In genomic region chr2:32063451-32064151, GRCm38 (mm10) we compare ENCODE assay signal across 17 mouse cellular contexts. TPM values are rescaled to one million over a fixed set of nuclear protein-coding genes. Genes with fewer than 3 reads are reported as not detected.
DNase-seq lines count a peak whose midpoint lies in the region.
"Had no signal": no experiment of that assay in that cellular context is flagged by ENCODE, and none has a peak within 500 bp of the region (broad histone marks: within the 10 kb centered on the region; RNA-seq: fewer than 3 reads in every experiment).

No protein-coding gene starts in this region.

- peaks cover 17% of the 10 kb centered on the region for H3K27me3 ChIP-seq in forebrain, embryonic 10.5 days (ENCODE audit: poor library complexity, severe bottlenecking)
- H3K27me3 ChIP-seq: embryonic facial prominence, embryonic 15.5 days; forebrain, embryonic 12.5 days; midbrain, embryonic 15.5 days had no signal

- whole genome bisulfite sequencing in forebrain, embryonic 10.5 days: 88% methylated on average over 7 of the region's 7 CpGs

- H3K27ac ChIP-seq in forebrain, embryonic 10.5 days: no peak overlapping the region
- H3K27ac ChIP-seq: forebrain, embryonic 12.5 days; midbrain, embryonic 15.5 days had no signal

- H3K4me3 ChIP-seq in forebrain, embryonic 10.5 days: no peak overlapping the region
- H3K4me3 ChIP-seq: embryonic facial prominence, embryonic 15.5 days; forebrain, embryonic 12.5 days; midbrain, embryonic 15.5 days had no signal

- no peaks in the 10 kb centered on the region for H3K9me3 ChIP-seq in forebrain, embryonic 10.5 days
- H3K9me3 ChIP-seq: embryonic facial prominence, embryonic 15.5 days; forebrain, embryonic 12.5 days; G1E; midbrain, embryonic 15.5 days had no signal

- no peaks in the 10 kb centered on the region for H3K36me3 ChIP-seq in forebrain, embryonic 10.5 days (replicated peaks)
- H3K36me3 ChIP-seq: embryonic facial prominence, embryonic 15.5 days; forebrain, embryonic 12.5 days; midbrain, embryonic 15.5 days had no signal

- DNase-seq in heart, adult 18-20 months: peak; percentile 46 to 60
- DNase-seq in heart, postnatal 36 days: no peak
- DNase-seq in thymus, postnatal 36 days: peak; percentile 39 to 46
- no peak for DNase-seq in thymus, postnatal 14 days
- peak; percentile 54 to 70 for DNase-seq in heart, postnatal 10 days
- no peak for DNase-seq in urinary bladder, postnatal 14 days (ENCODE audit: low spot score)
- DNase-seq in neural tube, embryonic 10.5 days (ENCODE audit: extremely low spot score, low spot score): no peak
- no peak for DNase-seq in forebrain, embryonic 10.5 days (ENCODE audit: extremely low spot score, low spot score)
- DNase-seq: cerebellum, adult 18-20 months; kidney, adult 2 months; kidney, postnatal 4 days; lung, embryonic 14.5 days; right cerebral cortex, postnatal 4 days had no signal

- peaks cover 22% of the 10 kb centered on the region for H3K4me1 ChIP-seq in forebrain, embryonic 10.5 days
- H3K4me1 ChIP-seq: midbrain, embryonic 15.5 days had no signal

- intact Hi-C loops in heart, postnatal 36 days (cut with DNase I): no loop called here
- intact Hi-C loops in heart, postnatal 10 days (cut with DNase I): loop anchor here (2.0 kb wide), 1 partner anchor 17 kb away; no protein-coding TSS in a partner anchor

RNA-seq across cellular contexts. Expression of gene Fam78a, which starts 21.1 kb away (rescaled TPM):
- 10 to 100 TPM; 15.0 to 23.0 TPM for total RNA-seq in heart, adult 18-20 months (2021)
- 10 to 100 TPM; 14.3 to 15.8 TPM for total RNA-seq in heart, postnatal 36 days (2021)
- total RNA-seq in heart, postnatal 10 days (2021): 10 to 100 TPM; 24.3 to 38.1 TPM
- polyA plus RNA-seq in forebrain, embryonic 10.5 days (2016; fragmentation: Nextera tagmentation; extraction: Ambion mirVana): 1.3 and 1.5 TPM in 2 replicates

RNA-seq across cellular contexts. Expression of gene Plpp7, which starts 31.7 kb away (rescaled TPM):
- total RNA-seq in heart, adult 18-20 months (2021): 10 to 100 TPM; 27.3 to 38.3 TPM
- 10 to 100 TPM; 24.7 to 32.1 TPM for total RNA-seq in heart, postnatal 36 days (2021)
- total RNA-seq in heart, postnatal 10 days (2021): 10 to 100 TPM; 29.3 to 31.6 TPM
- 4.8 and 5.3 TPM in 2 replicates for polyA plus RNA-seq in forebrain, embryonic 10.5 days (2016; fragmentation: Nextera tagmentation; extraction: Ambion mirVana)

Comparison
In these comparisons a context has a peak if more than half of its experiments do, and no peak if none do; other contexts are left out.
1. DNase-seq: peak in heart, adult 18-20 months (2 of 2), thymus, postnatal 36 days (2 of 2) and heart, postnatal 10 days (2 of 2); none in heart, postnatal 36 days (0 of 2), thymus, postnatal 14 days (single experiment), urinary bladder, postnatal 14 days (single experiment), neural tube, embryonic 10.5 days (single experiment) and forebrain, embryonic 10.5 days (single experiment).